Mouse (Mus musculus): Measurements from ENCODE around the gene Gm49373.
"Not testable (repeated sequence)": the region's sequence is repeated elsewhere in the genome, so short reads cannot be mapped to it uniquely, and the experiment has no call there.

Gene Gm49373

GRCm38 (mm10) chr9:21072641-21073040 is 255 bp downstream of the Gm49373 start:
- no peak for DNase-seq (ENCODE audit: low spot score)

- no peak for DNase-seq (ENCODE audit: low spot score)
Measured at GRCm38 (mm10) chr9:21067006-21067684, 5.8 kb downstream of the Gm49373 start, which contains the start of gene Zglp1. Gene Zglp1 (minus strand): TSS chr9:21067093.

- DNase-seq (ENCODE audit: low spot score): peak; percentile 59
Measured at GRCm38 (mm10) chr9:21062928-21063327, 10.0 kb downstream of the Gm49373 start.

- no peak for DNase-seq (ENCODE audit: low spot score)
Measured at GRCm38 (mm10) chr9:21051578-21051977, 21.3 kb downstream of the Gm49373 start.

GRCm38 (mm10) chr9:21045235-21045634 is 27.7 kb downstream of the Gm49373 start:
- DNase-seq (ENCODE audit: low spot score): no peak

- DNase-seq (ENCODE audit: low spot score): not testable (repeated sequence)
Measured at GRCm38 (mm10) chr9:21044785-21045184, 28.1 kb downstream of the Gm49373 start.

- DNase-seq (ENCODE audit: low spot score): no peak
Measured at GRCm38 (mm10) chr9:21043563-21043962, 29.3 kb downstream of the Gm49373 start.

GRCm38 (mm10) chr9:21041308-21041707 is 31.6 kb downstream of the Gm49373 start:
- peak; percentile 81 for DNase-seq (ENCODE audit: low spot score)

GRCm38 (mm10) chr9:21039779-21040178 is 33.1 kb downstream of the Gm49373 start:
- no peak for DNase-seq (ENCODE audit: low spot score)

GRCm38 (mm10) chr9:21037481-21037891 is 35.4 kb downstream of the Gm49373 start:
- DNase-seq (ENCODE audit: low spot score): peak; percentile 41

- peak; percentile 42 for DNase-seq (ENCODE audit: low spot score)
Measured at GRCm38 (mm10) chr9:21036666-21037065, 36.2 kb downstream of the Gm49373 start.

- no peak for DNase-seq (ENCODE audit: low spot score)
Measured at GRCm38 (mm10) chr9:21036161-21036560, 36.7 kb downstream of the Gm49373 start.

GRCm38 (mm10) chr9:21035586-21035985 is 37.3 kb downstream of the Gm49373 start:
- DNase-seq (ENCODE audit: low spot score): no peak

- DNase-seq (ENCODE audit: low spot score): no peak
Measured at GRCm38 (mm10) chr9:21034481-21035085, 38.3 kb downstream of the Gm49373 start.

GRCm38 (mm10) chr9:21033136-21033535 is 39.8 kb downstream of the Gm49373 start:
- DNase-seq (ENCODE audit: low spot score): peak; percentile 82

GRCm38 (mm10) chr9:21032491-21032890 is 40.4 kb downstream of the Gm49373 start:
- DNase-seq (ENCODE audit: low spot score): no peak

GRCm38 (mm10) chr9:21031896-21032351 is 41.0 kb downstream of the Gm49373 start, which contains the start of gene Icam5:
Gene Icam5 (plus strand): TSS chr9:21032073.
- DNase-seq (ENCODE audit: low spot score): peak; percentile 86

- peak; percentile 75 for DNase-seq (ENCODE audit: low spot score)
Measured at GRCm38 (mm10) chr9:21031251-21031895, 41.5 kb downstream of the Gm49373 start.

- peak; percentile 92 for DNase-seq (ENCODE audit: low spot score)
Measured at GRCm38 (mm10) chr9:21030781-21031250, 42.1 kb downstream of the Gm49373 start.

- DNase-seq (ENCODE audit: low spot score): no peak
Measured at GRCm38 (mm10) chr9:21030055-21030600, 42.8 kb downstream of the Gm49373 start.

- peak; percentile 84 for DNase-seq (ENCODE audit: low spot score)
Measured at GRCm38 (mm10) chr9:21029291-21030054, 43.4 kb downstream of the Gm49373 start, which contains the start of gene Icam4. Gene Icam4 (plus strand): TSS chr9:21029373.
